Mouse (Mus musculus): ENCODE data around the gene Arfgap2.

DNA sequence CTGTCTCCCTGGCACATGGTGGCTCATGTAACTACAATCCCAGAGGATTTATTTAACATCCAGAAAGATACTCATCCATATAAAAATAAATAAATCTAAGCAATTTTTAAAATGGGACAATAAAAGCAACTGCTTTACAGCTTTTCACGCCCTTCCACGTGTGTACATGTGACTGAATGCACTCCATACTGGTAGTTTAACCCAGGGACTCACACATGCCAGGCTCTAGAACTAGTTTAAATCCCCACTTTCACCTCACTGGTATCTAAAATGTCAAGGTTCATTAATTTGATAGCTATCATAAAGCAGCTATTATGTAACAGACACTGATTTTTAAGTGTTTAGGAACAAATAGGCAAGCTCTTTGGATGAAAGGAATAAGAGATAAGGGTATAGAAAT is 57.1 kb downstream of the Arfgap2 start:
- TF ChIP-seq CEBPB (IDR thresholded peaks at IDR 0.05; ENCODE audit: insufficient read depth, poor library complexity, severe bottlenecking), result no peak
- no peak for TF ChIP-seq POLR2A (IDR thresholded peaks at IDR 0.05; ENCODE audit: insufficient read length, low read depth)
- TF ChIP-seq MYOD1 (IDR thresholded peaks at IDR 0.05; ENCODE audit: control insufficient read depth in 1 of 3, insufficient read length in 2 of 3, low read depth in 2 of 3), result no peak
- TF ChIP-seq TCF12 (IDR thresholded peaks at IDR 0.05; ENCODE audit: insufficient read depth, poor library complexity, severe bottlenecking), result no peak
- TF ChIP-seq USF1 (IDR thresholded peaks at IDR 0.05; ENCODE audit: low read depth), result no peak
